Mouse (Mus musculus): ENCODE data around the gene Nfkbiz. TPM values are rescaled to one million over a fixed set of nuclear protein-coding genes. Genes with fewer than 3 reads are reported as not detected.

Gene Nfkbiz
- total and polyA plus RNA-seq, 2 experiments from 2014 or later: 1.4 to 3.3 TPM

GRCm38 (mm10) chr16:55809779-55810514 is 28.8 kb downstream of the Nfkbiz start:
- 96% methylated on average over 9 of the region's 9 CpGs for WGBS
- Histone ChIP-seq H3K9ac (replicated peaks; ENCODE audit: low read length) (no peak overlapping the region), H3K4me2 (ENCODE audit: low read depth, low read length) (no peak overlapping the region), H3K4me3 (ENCODE audit: low read length) (no peak overlapping the region), H3K27me3 (ENCODE audit: insufficient read depth, low read length) (no peaks in the 10 kb centered on the region), H3K4me1 (ENCODE audit: insufficient read depth, low read length) (no peaks in the 10 kb centered on the region), H3K36me3 (ENCODE audit: insufficient read depth, low read length) (peaks cover 23% of the 10 kb centered on the region), H3K9me3 (ENCODE audit: low read length) (no peaks in the 10 kb centered on the region), H3K27ac (no peak overlapping the region)
- TF ChIP-seq CTCF (IDR thresholded peaks at IDR 0.05; ENCODE audit: low read depth): no peak
- DNase-seq (ENCODE audit: low spot score) (no peak), ATAC-seq (no peak)

- Histone ChIP-seq H3K4me3 (ENCODE audit: low read length) (no peak overlapping the region), H3K9ac (replicated peaks; ENCODE audit: low read length) (no peak overlapping the region), H3K27me3 (ENCODE audit: insufficient read depth, low read length) (no peaks in the 10 kb centered on the region), H3K27ac (no peak overlapping the region), H3K9me3 (ENCODE audit: low read length) (no peaks in the 10 kb centered on the region), H3K4me2 (ENCODE audit: low read depth, low read length) (no peak overlapping the region), H3K36me3 (ENCODE audit: insufficient read depth, low read length) (peaks cover 22% of the 10 kb centered on the region), H3K4me1 (ENCODE audit: insufficient read depth, low read length) (no peaks in the 10 kb centered on the region)
- WGBS: 95% methylated on average over 6 of the region's 6 CpGs
- DNase-seq (ENCODE audit: low spot score): no peak
- no peak for TF ChIP-seq CTCF (IDR thresholded peaks at IDR 0.05; ENCODE audit: low read depth)
- no peak for ATAC-seq
Observed at GRCm38 (mm10) chr16:55809345-55809744, 29.4 kb downstream of the Nfkbiz start.

GRCm38 (mm10) chr16:55807505-55807932 is 31.2 kb downstream of the Nfkbiz start:
- DNase-seq (ENCODE audit: low spot score): no peak
- no peak for TF ChIP-seq CTCF (IDR thresholded peaks at IDR 0.05; ENCODE audit: low read depth)
- Histone ChIP-seq H3K4me2 (ENCODE audit: low read depth, low read length) (no peak overlapping the region), H3K36me3 (ENCODE audit: insufficient read depth, low read length) (peaks cover 5% of the 10 kb centered on the region), H3K4me3 (ENCODE audit: low read length) (no peak overlapping the region), H3K9me3 (ENCODE audit: low read length) (no peaks in the 10 kb centered on the region), H3K27ac (no peak overlapping the region), H3K4me1 (ENCODE audit: insufficient read depth, low read length) (no peaks in the 10 kb centered on the region), H3K9ac (replicated peaks; ENCODE audit: low read length) (no peak overlapping the region), H3K27me3 (ENCODE audit: insufficient read depth, low read length) (no peaks in the 10 kb centered on the region)
- no peak for ATAC-seq
- 68% methylated on average over 6 of the region's 6 CpGs for WGBS

- Histone ChIP-seq H3K4me1 (ENCODE audit: insufficient read depth, low read length) (no peaks in the 10 kb centered on the region), H3K9me3 (ENCODE audit: low read length) (no peaks in the 10 kb centered on the region), H3K27me3 (ENCODE audit: insufficient read depth, low read length) (no peaks in the 10 kb centered on the region), H3K4me2 (ENCODE audit: low read depth, low read length) (no peak overlapping the region), H3K36me3 (ENCODE audit: insufficient read depth, low read length) (no peaks in the 10 kb centered on the region), H3K9ac (replicated peaks; ENCODE audit: low read length) (no peak overlapping the region), H3K27ac (no peak overlapping the region), H3K4me3 (ENCODE audit: low read length) (no peak overlapping the region)
- DNase-seq (ENCODE audit: low spot score): no peak
- TF ChIP-seq CTCF (IDR thresholded peaks at IDR 0.05; ENCODE audit: low read depth): no peak
- no peak for ATAC-seq
- WGBS: 86% methylated on average over 1 of the region's 1 CpGs
Observed at GRCm38 (mm10) chr16:55804799-55805198, 33.9 kb downstream of the Nfkbiz start.

GRCm38 (mm10) chr16:55801629-55802028 is 37.1 kb downstream of the Nfkbiz start:
- no peak overlapping the region for H3K4me3 ChIP-seq (ENCODE audit: low read length)
- DNase-seq (ENCODE audit: low spot score) (no peak), ATAC-seq (no peak)
- 90% methylated on average over 1 of the region's 1 CpGs for WGBS
- no peak overlapping the region for H3K27ac ChIP-seq
- TF ChIP-seq CTCF (IDR thresholded peaks at IDR 0.05; ENCODE audit: low read depth): no peak
- H3K36me3 ChIP-seq (ENCODE audit: insufficient read depth, low read length): no peaks in the 10 kb centered on the region
- H3K4me1 ChIP-seq (ENCODE audit: insufficient read depth, low read length): no peaks in the 10 kb centered on the region
- no peaks in the 10 kb centered on the region for H3K9me3 ChIP-seq (ENCODE audit: low read length)
- H3K9ac ChIP-seq (replicated peaks; ENCODE audit: low read length): no peak overlapping the region
- H3K4me2 ChIP-seq (ENCODE audit: low read depth, low read length): no peak overlapping the region
- H3K27me3 ChIP-seq (ENCODE audit: insufficient read depth, low read length): no peaks in the 10 kb centered on the region

- no peak for TF ChIP-seq CTCF (IDR thresholded peaks at IDR 0.05; ENCODE audit: low read depth)
- H3K4me2 ChIP-seq (ENCODE audit: low read depth, low read length): no peak overlapping the region
- no peak for ATAC-seq
- no peak overlapping the region for H3K9ac ChIP-seq (replicated peaks; ENCODE audit: low read length)
- no peaks in the 10 kb centered on the region for H3K9me3 ChIP-seq (ENCODE audit: low read length)
- WGBS: 81% methylated on average over 7 of the region's 7 CpGs
- H3K4me3 ChIP-seq (ENCODE audit: low read length): no peak overlapping the region
- DNase-seq (ENCODE audit: low spot score): no peak
- H3K4me1 ChIP-seq (ENCODE audit: insufficient read depth, low read length): no peaks in the 10 kb centered on the region
- no peak overlapping the region for H3K27ac ChIP-seq
- H3K27me3 ChIP-seq (ENCODE audit: insufficient read depth, low read length): no peaks in the 10 kb centered on the region
- no peaks in the 10 kb centered on the region for H3K36me3 ChIP-seq (ENCODE audit: insufficient read depth, low read length)
Observed at GRCm38 (mm10) chr16:55798845-55799244, 39.9 kb downstream of the Nfkbiz start.

- no peaks in the 10 kb centered on the region for H3K27me3 ChIP-seq (ENCODE audit: insufficient read depth, low read length)
- H3K27ac ChIP-seq: no peak overlapping the region
- no peak overlapping the region for H3K4me2 ChIP-seq (ENCODE audit: low read depth, low read length)
- H3K36me3 ChIP-seq (ENCODE audit: insufficient read depth, low read length): no peaks in the 10 kb centered on the region
- TF ChIP-seq CTCF (IDR thresholded peaks at IDR 0.05; ENCODE audit: low read depth): no peak
- H3K9ac ChIP-seq (replicated peaks; ENCODE audit: low read length): no peak overlapping the region
- H3K9me3 ChIP-seq (ENCODE audit: low read length): no peaks in the 10 kb centered on the region
- DNase-seq (ENCODE audit: low spot score) (no peak), ATAC-seq (no peak)
- WGBS: 95% methylated on average over 7 of the region's 7 CpGs
- no peak overlapping the region for H3K4me3 ChIP-seq (ENCODE audit: low read length)
- H3K4me1 ChIP-seq (ENCODE audit: insufficient read depth, low read length): no peaks in the 10 kb centered on the region
Observed at GRCm38 (mm10) chr16:55790326-55790725, 48.4 kb downstream of the Nfkbiz start.
